Mouse (Mus musculus) spleen, postnatal 10 days (tissue): ENCODE results near the gene Ntn1.

Experiments used
- DNase-seq, 2 experiments: peaks; one replicate each; pipeline ENCODE4 v3.0.0; 2021 to 2022; ENCODE audit warnings: low spot score in 2 of 2

Gene Ntn1

DNA sequence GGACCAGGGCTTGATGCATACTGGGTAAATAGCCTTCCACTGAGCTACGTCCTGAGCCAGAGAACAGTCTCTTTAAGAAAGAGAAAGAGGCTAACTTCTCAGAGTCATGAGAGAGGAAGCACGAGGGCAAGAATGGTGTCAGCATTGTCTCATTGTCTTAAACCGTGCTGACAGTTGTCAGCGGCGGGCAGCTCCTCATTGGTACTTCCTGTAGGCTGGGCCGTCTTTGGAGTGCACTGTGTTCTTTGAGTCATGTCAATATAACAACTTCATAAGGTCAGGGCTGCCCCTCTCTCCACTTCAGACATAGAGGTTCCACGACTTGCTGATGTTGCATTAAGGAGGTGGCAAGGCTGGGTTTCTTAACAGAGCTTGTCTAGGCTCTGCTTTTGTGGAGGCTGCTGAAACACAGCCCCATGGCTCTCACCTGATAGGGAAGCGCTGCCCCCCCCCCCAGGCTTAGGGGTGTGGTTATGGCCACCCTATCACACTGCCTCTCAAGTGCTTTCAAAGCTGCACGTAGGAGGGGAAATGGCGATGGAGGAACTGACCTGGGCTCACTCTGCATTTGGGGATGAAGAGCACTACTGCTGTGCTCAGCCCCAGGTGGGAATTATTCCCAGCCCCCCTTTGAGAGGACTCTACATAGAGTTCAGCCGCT, 6.8 kb upstream of the Ntn1 start:
- DNase-seq, result no peak

DNA sequence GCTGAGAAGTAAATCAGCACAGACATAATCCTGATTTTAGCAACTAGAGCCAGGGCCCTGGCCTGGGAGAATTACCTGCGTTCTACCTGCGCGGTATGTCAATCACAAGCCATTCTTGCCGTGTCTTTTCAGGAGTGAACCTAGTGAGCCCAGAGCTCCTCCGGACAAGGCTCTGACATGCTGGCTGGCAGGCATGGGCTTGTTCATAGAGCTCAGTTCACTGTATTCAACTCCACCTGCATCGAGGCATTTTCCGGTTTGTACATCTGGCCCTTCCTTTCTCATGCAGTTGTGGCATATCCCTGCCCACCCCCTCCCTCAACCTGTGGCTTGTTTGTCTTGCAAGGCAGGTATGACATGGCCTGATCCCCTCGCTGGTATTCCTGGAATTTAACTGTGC, 5.0 kb upstream of the Ntn1 start:
- no peak for DNase-seq

GRCm38 (mm10) chr11:68404185-68404584, 3.6 kb upstream of the Ntn1 start:
- peak in 1 of 2 experiments; percentile 55 for DNase-seq

GRCm38 (mm10) chr11:68401428-68401827, 805 bp upstream of the Ntn1 start:
- DNase-seq, result no peak

DNA sequence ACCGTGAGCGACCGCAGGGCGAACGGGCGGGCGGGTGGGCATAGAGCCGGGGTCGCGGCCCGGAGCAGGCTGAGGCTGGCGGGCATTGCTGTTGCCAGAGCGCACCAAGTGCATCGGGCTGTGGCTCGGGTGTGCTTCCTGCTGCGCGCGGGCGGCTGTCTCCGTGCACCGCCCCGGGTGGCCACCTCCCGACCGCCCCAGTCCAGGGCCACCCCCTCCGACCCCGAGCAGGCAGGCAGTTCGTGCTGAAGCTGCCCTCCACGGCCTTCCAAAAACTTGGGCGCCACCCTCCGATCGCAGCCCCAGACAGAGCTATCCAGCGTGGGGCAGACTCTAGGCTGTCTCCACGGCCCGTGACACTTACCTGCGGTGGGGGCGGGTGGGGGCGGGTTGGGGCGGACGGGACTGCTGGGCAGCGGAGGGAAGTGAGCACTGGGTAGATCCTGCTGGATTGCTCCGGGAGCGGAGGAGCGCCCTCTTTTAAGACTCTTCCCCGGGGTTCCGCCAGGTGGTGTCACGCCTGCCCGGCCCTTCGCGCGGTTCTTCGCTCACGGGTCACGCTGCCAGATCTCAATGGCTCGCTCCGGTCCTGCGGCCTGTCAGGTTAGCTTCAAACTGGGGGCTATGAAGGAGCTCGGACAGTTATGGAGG, 477 bp downstream of the Ntn1 start:
- DNase-seq, result peak in 1 of 2 experiments; percentile 25

GRCm38 (mm10) chr11:68399548-68400020, 1.0 kb downstream of the Ntn1 start:
- DNase-seq, result no peak

- no peak for DNase-seq
Measured at GRCm38 (mm10) chr11:68398891-68399547, 1.6 kb downstream of the Ntn1 start.

GRCm38 (mm10) chr11:68395546-68395945, 5.1 kb downstream of the Ntn1 start:
- DNase-seq, result no peak

GRCm38 (mm10) chr11:68394749-68395148, 5.9 kb downstream of the Ntn1 start:
- no peak for DNase-seq

- no peak for DNase-seq
Measured at GRCm38 (mm10) chr11:68393897-68394490, 6.6 kb downstream of the Ntn1 start.

DNA sequence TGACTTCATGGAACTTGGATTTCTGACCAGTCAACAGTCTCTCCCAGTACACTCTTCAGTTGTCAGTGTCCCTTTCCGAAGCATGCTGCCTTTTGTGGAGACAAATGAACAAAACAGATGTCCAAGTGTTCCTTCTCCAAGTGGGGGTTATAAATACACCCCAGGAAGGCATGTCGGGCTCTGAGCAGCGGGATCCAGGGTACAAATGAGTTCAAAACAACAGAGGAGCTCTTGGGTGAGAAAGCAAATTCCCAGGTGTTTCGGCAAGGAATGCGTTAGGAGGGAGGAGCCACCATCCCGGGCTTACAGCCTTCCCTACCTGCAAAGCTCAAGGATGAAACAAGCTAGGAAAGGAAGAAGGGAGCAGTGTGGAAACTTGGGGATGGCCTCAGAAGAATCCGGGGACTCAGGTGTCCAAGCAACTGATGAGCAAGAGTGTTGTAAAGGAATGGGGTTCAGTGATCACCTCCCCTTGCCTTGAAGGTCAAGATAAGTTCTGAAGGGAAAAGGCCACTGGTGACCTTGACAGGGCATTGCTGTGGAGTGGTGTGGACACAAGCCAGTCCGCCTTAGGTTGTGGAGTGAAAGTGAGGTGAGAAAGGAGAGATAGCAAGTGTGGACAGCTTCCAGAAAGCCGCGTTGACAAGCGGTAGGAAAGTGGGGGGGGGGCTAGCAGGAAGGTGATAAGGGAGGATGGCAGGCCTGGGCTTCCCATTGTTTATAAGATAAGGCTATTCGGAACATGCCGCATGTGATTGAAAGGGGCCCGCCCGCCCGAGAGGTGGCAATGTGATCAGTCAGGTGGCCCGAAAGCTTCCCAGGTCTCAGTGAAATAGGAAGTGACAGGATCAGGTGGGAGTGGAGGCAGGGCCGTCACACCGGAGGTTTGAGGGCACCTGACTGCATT, 10.0 kb downstream of the Ntn1 start:
- no peak for DNase-seq

GRCm38 (mm10) chr11:68389621-68390020, 11.0 kb downstream of the Ntn1 start:
- no peak for DNase-seq

GRCm38 (mm10) chr11:68388655-68389015, 12.0 kb downstream of the Ntn1 start:
- no peak for DNase-seq

- no peak for DNase-seq
Measured at GRCm38 (mm10) chr11:68387971-68388654, 12.5 kb downstream of the Ntn1 start.

GRCm38 (mm10) chr11:68387441-68387760, 13.2 kb downstream of the Ntn1 start:
- DNase-seq, result no peak

DNA sequence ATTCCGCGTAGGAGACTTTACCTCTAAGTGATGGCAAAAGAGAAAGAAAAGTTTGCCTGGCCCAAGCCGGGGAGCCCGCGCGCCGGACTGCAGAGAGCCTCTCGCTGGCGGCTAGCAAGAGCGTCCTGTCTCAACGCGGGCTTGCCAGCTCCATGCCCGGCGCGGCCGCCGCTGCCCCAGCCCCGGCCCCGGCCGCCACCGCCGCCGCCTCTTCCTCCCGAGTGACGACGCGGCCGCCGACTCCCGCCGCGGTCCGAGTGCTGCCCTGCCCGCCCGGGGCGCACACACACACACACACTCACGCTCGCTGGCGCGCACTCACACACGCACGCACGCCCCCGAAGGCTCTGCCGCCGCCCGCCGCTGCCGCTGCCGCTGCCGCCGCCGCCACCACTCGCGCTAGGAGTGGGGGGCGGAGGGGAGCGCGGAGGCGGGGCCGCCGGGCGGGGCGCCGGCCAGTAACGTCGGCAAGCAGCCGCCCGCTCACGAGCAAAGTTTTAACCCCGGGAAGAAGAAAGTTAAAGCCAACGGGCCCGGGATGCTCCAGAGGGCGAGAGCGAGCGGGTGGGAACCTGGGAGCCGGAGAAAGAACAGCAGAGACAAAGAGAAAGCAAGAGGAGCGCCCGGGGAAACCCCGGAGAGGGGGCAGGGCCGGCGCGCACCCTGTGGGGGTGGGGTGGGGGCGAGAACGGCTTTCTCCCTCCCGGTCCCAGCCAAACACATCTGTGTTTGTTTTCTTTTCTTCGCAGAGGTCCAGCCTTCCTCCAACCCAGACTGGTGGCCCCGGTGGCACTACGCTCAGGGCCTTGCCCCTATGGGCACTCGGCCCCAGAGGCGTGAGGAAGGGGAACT, 13.8 kb downstream of the Ntn1 start:
- peak; percentile 13 to 34 for DNase-seq

GRCm38 (mm10) chr11:68385921-68386588, 14.6 kb downstream of the Ntn1 start:
- DNase-seq, result peak; percentile 15 to 19

- DNase-seq, result no peak
Measured at GRCm38 (mm10) chr11:68385021-68385821, 15.4 kb downstream of the Ntn1 start.

DNA sequence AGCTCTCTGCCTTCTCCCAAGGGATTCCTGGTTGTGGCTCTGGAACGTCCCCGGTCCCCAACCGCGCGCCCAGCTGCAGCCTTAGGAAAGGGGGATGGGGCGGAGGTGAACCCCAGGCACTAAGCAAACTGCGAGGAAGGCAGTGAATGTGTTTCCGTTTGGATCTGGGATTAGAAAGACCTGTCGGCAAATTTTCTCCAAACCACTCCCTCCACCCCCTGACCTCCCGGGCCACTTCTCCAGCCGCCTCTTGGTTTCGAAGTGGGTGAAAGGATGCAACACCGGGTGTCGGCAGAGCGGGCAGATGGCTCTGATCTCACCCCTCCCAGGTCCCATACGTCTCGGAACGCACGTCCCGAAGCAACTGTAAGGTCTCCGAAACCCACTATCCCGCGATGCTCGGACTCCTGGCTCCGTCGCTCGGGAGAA, 16.0 kb downstream of the Ntn1 start:
- no peak for DNase-seq
